Mouse (Mus musculus): Measurements from ENCODE around the gene Heatr1. TPM values are rescaled to one million over a fixed set of nuclear protein-coding genes. Genes with fewer than 3 reads are reported as not detected.

Heatr1 gene
- total and polyA plus RNA-seq, 3 experiments: 130 to 468 (median 156) TPM

- Histone ChIP-seq H3K4me1 (ENCODE audit: control insufficient read depth in 1 of 2, insufficient read depth in 2 of 2, low read length in 2 of 2) (no peaks in the 10 kb centered on the region), H3K9me3 (replicated peaks; ENCODE audit: insufficient read depth, low read length) (no peaks in the 10 kb centered on the region), H3K9ac (ENCODE audit: control insufficient read depth, low read depth, low read length, poor library complexity, severe bottlenecking) (no peak overlapping the region)
Measured at GRCm38 (mm10) chr13:12485197-12485596, 90.4 kb downstream of the Heatr1 start.

GRCm38 (mm10) chr13:12485640-12486039, 90.8 kb downstream of the Heatr1 start:
- H3K4me3 ChIP-seq (ENCODE audit: control insufficient read depth in 1 of 2, insufficient read depth in 1 of 2, low read depth in 2 of 2, low read length in 2 of 2): no peak overlapping the region
- TF ChIP-seq SIN3A (IDR thresholded peaks at IDR 0.05; ENCODE audit: low read length): no peak
- no peak for DNase-seq (ENCODE audit: low read depth, low spot score)
- no peaks in the 10 kb centered on the region for H3K36me3 ChIP-seq (ENCODE audit: control insufficient read depth in 1 of 2, insufficient read depth in 2 of 2, low read length in 2 of 2)
- H3K27ac ChIP-seq (ENCODE audit: control insufficient read depth, low read depth, low read length): no peak overlapping the region
- no peaks in the 10 kb centered on the region for H3K9me3 ChIP-seq (replicated peaks; ENCODE audit: insufficient read depth, low read length)
- H3K79me2 ChIP-seq (ENCODE audit: control insufficient read depth, insufficient read depth, low read length, poor library complexity): no peaks in the 10 kb centered on the region
- H3K27me3 ChIP-seq (ENCODE audit: control insufficient read depth in 1 of 2, insufficient read depth in 2 of 2, low read length in 2 of 2): no peaks in the 10 kb centered on the region; a peak in 1 of 4 replicates
- no peak overlapping the region for H3K9ac ChIP-seq (ENCODE audit: control insufficient read depth, low read depth, low read length, poor library complexity, severe bottlenecking)
- no peaks in the 10 kb centered on the region for H3K4me1 ChIP-seq (ENCODE audit: control insufficient read depth in 1 of 2, insufficient read depth in 2 of 2, low read length in 2 of 2)

More at GRCm38 (mm10) chr13:12485197-12485596, 90.4 kb downstream of the Heatr1 start:
- no peaks in the 10 kb centered on the region for H3K79me2 ChIP-seq (ENCODE audit: control insufficient read depth, insufficient read depth, low read length, poor library complexity)
- TF ChIP-seq MXI1 (IDR thresholded peaks at IDR 0.05; ENCODE audit: low read depth, low read length) (no peak), NELFE (IDR thresholded peaks at IDR 0.05; ENCODE audit: low read depth, low read length) (no peak), RCOR1 (IDR thresholded peaks at IDR 0.05; ENCODE audit: low read depth, low read length) (no peak), CHD2 (IDR thresholded peaks at IDR 0.05; ENCODE audit: low read length) (no peak), SIN3A (IDR thresholded peaks at IDR 0.05; ENCODE audit: low read length) (no peak), SMC3 (IDR thresholded peaks at IDR 0.05; ENCODE audit: low read depth, low read length) (no peak), ZMIZ1 (IDR thresholded peaks at IDR 0.05; ENCODE audit: low read depth, low read length) (no peak), MAFK (IDR thresholded peaks at IDR 0.05; ENCODE audit: borderline replicate concordance, low read depth, low read length) (no peak), MYC (IDR thresholded peaks at IDR 0.05; ENCODE audit: low read depth, low read length) (no peak), NRF1 (IDR thresholded peaks at IDR 0.05; ENCODE audit: insufficient read depth, low read depth, low read length, poor library complexity, severe bottlenecking) (no peak), MEF2A (IDR thresholded peaks at IDR 0.05; ENCODE audit: extremely low read depth, insufficient replicate concordance, low read depth, low read length, poor library complexity, severe bottlenecking) (no peak), KAT2A (conservative IDR thresholded peaks at IDR 0.05; ENCODE audit: low read depth, low read length) (no peak), HCFC1 (IDR thresholded peaks at IDR 0.05; ENCODE audit: low read depth, low read length) (no peak), GABPA (IDR thresholded peaks at IDR 0.05; ENCODE audit: low read depth, low read length) (no peak)
- H3K4me3 ChIP-seq (ENCODE audit: control insufficient read depth in 1 of 2, insufficient read depth in 1 of 2, low read depth in 2 of 2, low read length in 2 of 2): no peak overlapping the region
- H3K27ac ChIP-seq (ENCODE audit: control insufficient read depth, low read depth, low read length): no peak overlapping the region
- H3K36me3 ChIP-seq (ENCODE audit: control insufficient read depth in 1 of 2, insufficient read depth in 2 of 2, low read length in 2 of 2): no peaks in the 10 kb centered on the region
- H3K27me3 ChIP-seq (ENCODE audit: control insufficient read depth in 1 of 2, insufficient read depth in 2 of 2, low read length in 2 of 2): peaks cover 0 to under 1% of the 10 kb centered on the region in 2 experiments; a peak in 2 of 4 replicates
- no peak for DNase-seq (ENCODE audit: low read depth, low spot score)

Other genes starting within 250 kb of the Heatr1 start
- 25.5 and 25.6 TPM in 2 replicates for gene Mtr, start 136.9 kb upstream of the Heatr1 start, total RNA-seq (2012; rRNA removed)
- 10 to 100 TPM; 32.2 to 53.0 TPM for gene Mtr, start 136.9 kb upstream of the Heatr1 start, polyA plus RNA-seq (2012; ENCODE audit: insufficient read depth in 1 of 2, insufficient read length in 2 of 2, low read depth in 1 of 2, low replicate concordance in 2 of 2, missing spikeins in 1 of 2)
- gene Actn2, start 54.3 kb upstream of the Heatr1 start, total RNA-seq (2012; rRNA removed): not detected in 2 replicates
- gene Actn2, start 54.3 kb upstream of the Heatr1 start, polyA plus RNA-seq (2012; ENCODE audit: insufficient read depth in 1 of 2, insufficient read length in 2 of 2, low read depth in 1 of 2, low replicate concordance in 2 of 2, missing spikeins in 1 of 2): not detected
- 12.9 and 18.0 TPM in 2 replicates for gene Lgals8, start 69.9 kb downstream of the Heatr1 start, total RNA-seq (2012; rRNA removed)
- gene Lgals8, start 69.9 kb downstream of the Heatr1 start, polyA plus RNA-seq (2012; ENCODE audit: insufficient read depth in 1 of 2, insufficient read length in 2 of 2, low read depth in 1 of 2, low replicate concordance in 2 of 2, missing spikeins in 1 of 2): 10 to 100 TPM in 1 of 2 experiments, not detected in 1; 23.7 TPM
- gene Edaradd, start 125.4 kb downstream of the Heatr1 start, total RNA-seq (2012; rRNA removed): not detected in 2 replicates
- gene Edaradd, start 125.4 kb downstream of the Heatr1 start, polyA plus RNA-seq (2012; ENCODE audit: insufficient read depth in 1 of 2, insufficient read length in 2 of 2, low read depth in 1 of 2, low replicate concordance in 2 of 2, missing spikeins in 1 of 2): under 1 TPM in 1 of 2 experiments, not detected in 1; 0.04 TPM
- gene Ero1lb, start 170.8 kb downstream of the Heatr1 start, total RNA-seq (2012; rRNA removed): 3.1 and 4.2 TPM in 2 replicates
- gene Ero1lb, start 170.8 kb downstream of the Heatr1 start, polyA plus RNA-seq (2012; ENCODE audit: insufficient read depth in 1 of 2, insufficient read length in 2 of 2, low read depth in 1 of 2, low replicate concordance in 2 of 2, missing spikeins in 1 of 2): 1 to 10 TPM in 1 of 2 experiments, not detected in 1; 5.8 TPM